Mouse (Mus musculus) brain, embryonic 14.5 days (tissue): Measurements from ENCODE around the gene Aox1.

Experiments used
- CTCF ChIP-seq: fragments of 200-500 bp; IDR thresholded peaks from 2 replicates; pipeline ENCODE4 v1.5.1; 2012; ENCODE audit warnings: inconsistent platforms, mild to moderate bottlenecking, moderate library complexity, borderline replicate concordance; ENCODE audit not compliant: insufficient read depth, insufficient read length; ENCODE audit errors: extremely low read depth
- POLR2A ChIP-seq: fragments of 200-500 bp; IDR thresholded peaks from 2 replicates; pipeline ENCODE4 v1.6.1; 2012; ENCODE audit warnings: mild to moderate bottlenecking, inconsistent platforms, borderline replicate concordance; ENCODE audit not compliant: poor library complexity, insufficient read depth, insufficient read length, severe bottlenecking; ENCODE audit errors: extremely low read depth

DNA sequence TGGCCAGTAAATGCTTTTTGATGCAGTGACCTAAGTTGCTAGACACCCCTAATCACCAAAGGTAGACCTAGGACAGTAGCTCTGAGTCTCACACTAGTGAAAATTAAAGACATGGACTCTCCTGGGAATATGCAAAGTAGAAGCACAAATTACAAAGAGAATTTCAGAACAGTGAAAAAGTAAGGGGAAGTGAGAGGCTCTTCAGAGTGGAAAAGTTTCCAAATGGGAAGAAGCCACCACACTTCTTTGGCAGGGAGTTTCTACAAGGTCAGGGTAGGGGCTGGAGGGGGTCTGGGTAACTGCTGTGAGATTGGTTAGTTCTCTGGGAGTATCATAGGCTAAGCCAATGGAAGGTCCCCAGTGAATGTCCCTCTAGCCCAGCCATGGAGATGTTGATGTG, 69.4 kb downstream of the Aox1 start:
- TF ChIP-seq CTCF = no peak
- TF ChIP-seq POLR2A = no peak
